Mouse (Mus musculus) layer of hippocampus, adult 18-20 months (tissue): ENCODE measurements at regions not wholly inside any gene's neighbourhood (a gene's known extent, or its start where the extent isn't known, plus 50 kb on each side); places are given as distances from the start of the nearest gene placed in this dataset.

Source experiments
- DNase-seq, 2 experiments: peaks; one replicate each; pipeline ENCODE4 v3.0.0; 2022; ENCODE audit warnings: low spot score in 2 of 2
- microRNA-seq, 2 experiments: library from miRNA; unstranded; fragments of <30 nt; microRNA quantifications; one replicate each; pipeline ENCODE4 v1.2.0; 2021

GRCm38 (mm10) chr3:33305756-33306155, 162.7 kb upstream of the Pex5l start:
- DNase-seq: peak in 1 of 2 experiments; percentile 15

GRCm38 (mm10) chr3:33262797-33263196, 119.8 kb upstream of the Pex5l start:
- DNase-seq: no peak

GRCm38 (mm10) chr3:33219271-33220065, 76.4 kb upstream of the Pex5l start:
- DNase-seq: no peak

GRCm38 (mm10) chr3:33218291-33218690, 75.2 kb upstream of the Pex5l start:
- DNase-seq: no peak

- DNase-seq: peak; percentile 12 to 34
Measured at GRCm38 (mm10) chr3:33217360-33218034, 74.5 kb upstream of the Pex5l start.

- no peak for DNase-seq
Measured at GRCm38 (mm10) chr3:33211224-33211817, 68.3 kb upstream of the Pex5l start.

Small RNAs in the stretch of these regions (microRNA-seq; reads per million reads assigned to microRNA genes)
- gene Gm27974: 0 reads per million in 2 experiments
